ENCODE assay signal across 8 mouse cellular contexts in the genomic region with DNA sequence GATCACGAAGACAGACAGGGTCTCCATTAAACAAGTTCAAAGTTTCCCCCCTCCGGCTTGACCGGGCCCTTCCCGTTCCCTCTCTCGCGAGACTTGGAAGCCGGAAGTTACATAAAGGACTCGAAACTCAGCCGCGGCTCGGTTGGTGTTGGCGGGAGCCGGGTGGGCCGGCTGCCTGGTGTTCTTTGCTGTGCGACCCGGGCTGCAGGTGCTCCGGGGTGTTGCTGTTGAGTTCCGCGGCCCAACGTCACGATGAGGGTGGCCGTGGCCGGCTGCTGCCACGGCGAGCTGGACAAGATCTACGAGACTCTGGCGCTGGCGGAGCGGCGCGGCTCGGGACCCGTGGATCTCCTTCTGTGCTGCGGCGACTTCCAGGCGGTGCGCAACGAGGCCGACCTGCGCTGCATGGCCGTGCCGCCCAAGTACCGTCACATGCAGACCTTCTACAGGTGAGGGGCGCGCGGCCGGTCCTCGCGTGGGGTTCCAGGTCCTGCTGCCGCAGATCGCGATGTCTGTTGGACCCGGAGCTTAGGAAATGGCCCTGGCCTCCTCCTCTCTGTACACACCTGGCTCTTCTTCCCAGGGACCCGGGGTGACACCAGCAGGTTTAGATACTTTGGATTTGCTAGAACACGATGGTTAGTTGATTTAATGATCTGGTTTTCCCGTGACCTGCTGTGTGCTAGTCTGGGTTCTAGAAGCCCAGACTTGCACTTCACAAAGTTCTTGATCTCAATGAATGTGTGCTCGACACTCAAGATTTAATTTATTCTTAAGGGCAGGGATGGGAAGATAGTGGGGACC. TPM values are rescaled to one million over a fixed set of nuclear protein-coding genes. Genes with fewer than 3 reads are reported as not detected.
DNase-seq lines count a peak whose midpoint lies in the region; ATAC-seq lines count a peak whose summit lies in the region.

Gene Dbr1, plus strand, starts transcription at position 123 of the 804 bp plus-strand sequence.

- ATAC-seq in common myeloid progenitor, adult 5-6 weeks (replicated peaks; ENCODE audit: low read depth, poor library complexity, severe bottlenecking): peak; percentile 95
- peak; percentile 98 for ATAC-seq in megakaryocyte progenitor cell, adult 5-6 weeks (replicated peaks; ENCODE audit: poor library complexity)

- DNase-seq in ZHBTc4 (ENCODE audit: low read depth, low spot score): peak; percentile 97
- DNase-seq in gastrocnemius, adult 8-10 months (ENCODE audit: low spot score in 2 of 2): peak; percentile 84 to 86
- peak; percentile 97 for DNase-seq in induced T-regulatory cell, adult 2 months (ENCODE audit: low read depth)
- DNase-seq in left cerebral cortex, adult 9 months (ENCODE audit: low spot score in 2 of 2): peak; percentile 78 to 93
- peak; percentile 93 for DNase-seq in right cerebral cortex, postnatal 14 days
- DNase-seq in urinary bladder, postnatal 36 days (ENCODE audit: low spot score in 2 of 2): peak; percentile 87 to 91

RNA-seq across cellular contexts. Expression of gene Dbr1, which starts in this region (rescaled TPM):
- total RNA-seq in common myeloid progenitor, adult 5-6 weeks (2017): 52.5 and 58.7 TPM in 2 replicates
- total RNA-seq in gastrocnemius, adult 8-10 months (2022): 1 to 10 TPM; 4.0 to 6.5 (median 5.5) TPM
- 21.0 and 22.2 TPM in 2 replicates for total RNA-seq in megakaryocyte progenitor cell, adult 5-6 weeks (2015)
- 55.0 and 56.5 TPM in 2 replicates for total RNA-seq in megakaryocyte progenitor cell, adult 5-6 weeks (2017)

Comparison
In these comparisons a context has a peak if more than half of its experiments do, and no peak if none do; other contexts are left out.
1. Peak in every context shown above with its lines: DNase-seq and ATAC-seq.